ENCODE assay signal across 11 mouse cellular contexts in genomic region chr11:95012075-95012474, GRCm38 (mm10). TPM values are rescaled to one million over a fixed set of nuclear protein-coding genes. Genes with fewer than 3 reads are reported as not detected.
DNase-seq lines count a peak whose midpoint lies in the region; ATAC-seq and TF ChIP-seq lines count a peak whose summit lies in the region.
"Had no signal": no experiment of that assay in that cellular context is flagged by ENCODE, and none has a peak within 500 bp of the region (broad histone marks: within the 10 kb centered on the region; RNA-seq: fewer than 3 reads in every experiment).

No protein-coding gene starts in this region.

- H3K27ac ChIP-seq in heart, embryonic 13.5 days (replicated peaks), result peak overlapping the region; percentile 79
- H3K27ac ChIP-seq in forebrain, embryonic 13.5 days, result peak overlapping the region; percentile 97
- peak overlapping the region; percentile 100 for H3K27ac ChIP-seq in liver, embryonic 12.5 days
- H3K27ac ChIP-seq in spleen, adult 2 months (ENCODE audit: insufficient read depth, low read length), result peak overlapping the region; percentile 52; the same call in 1 of the 2 replicates

- H3K9ac ChIP-seq in heart, embryonic 13.5 days, result peak overlapping the region; percentile 93
- H3K9ac ChIP-seq in forebrain, embryonic 13.5 days, result peak overlapping the region; percentile 99
- peak overlapping the region; percentile 99 for H3K9ac ChIP-seq in liver, embryonic 12.5 days

- peak overlapping the region; percentile 77; the same call in 1 of the 2 replicates for H3K4me3 ChIP-seq in heart, embryonic 13.5 days
- H3K4me3 ChIP-seq in forebrain, embryonic 13.5 days, result peak overlapping the region; percentile 95
- H3K4me3 ChIP-seq in liver, embryonic 12.5 days, result peak overlapping the region; percentile 96
- no peak overlapping the region for H3K4me3 ChIP-seq in spleen, adult 2 months (ENCODE audit: extremely low read depth, insufficient read depth, insufficient read length)

- no peak for DNase-seq in heart, adult 9 months (ENCODE audit: low spot score in 2 of 2)
- DNase-seq in spleen, adult 2 months (ENCODE audit: low read depth in 1 of 2, low spot score in 2 of 2), result no peak
- no peak for DNase-seq in left cerebral cortex, postnatal 14 days (ENCODE audit: low spot score in 2 of 2)
- no peak for DNase-seq in right cerebral cortex, postnatal 25 days
- DNase-seq in thymus, postnatal 14 days, result no peak
- DNase-seq: left cerebral cortex, postnatal 4 days had no signal

- intact Hi-C loops in left cerebral cortex, postnatal 14 days (cut with DNase I), result no loop called here

- H3K9me3 ChIP-seq in heart, embryonic 13.5 days, result no peaks in the 10 kb centered on the region
- no peaks in the 10 kb centered on the region for H3K9me3 ChIP-seq in forebrain, embryonic 13.5 days (replicated peaks)
- H3K9me3 ChIP-seq in liver, embryonic 12.5 days (replicated peaks), result no peaks in the 10 kb centered on the region

- TF ChIP-seq POLR2A in spleen, adult 2 months (IDR thresholded peaks at IDR 0.05; ENCODE audit: low read depth, low read length), result no peak

- peaks cover 21% of the 10 kb centered on the region for H3K36me3 ChIP-seq in heart, embryonic 13.5 days
- peaks cover 35% of the 10 kb centered on the region for H3K36me3 ChIP-seq in forebrain, embryonic 13.5 days (ENCODE audit: poor library complexity, severe bottlenecking)
- peaks cover 44% of the 10 kb centered on the region for H3K36me3 ChIP-seq in liver, embryonic 12.5 days
- no peaks in the 10 kb centered on the region for H3K36me3 ChIP-seq in spleen, adult 2 months (ENCODE audit: control insufficient read depth, insufficient read depth, low read length)

- peaks cover 80% of the 10 kb centered on the region for H3K4me1 ChIP-seq in heart, embryonic 13.5 days
- H3K4me1 ChIP-seq in forebrain, embryonic 13.5 days, result peaks cover 73% of the 10 kb centered on the region
- peaks cover 78% of the 10 kb centered on the region for H3K4me1 ChIP-seq in liver, embryonic 12.5 days
- H3K4me1 ChIP-seq in spleen, adult 2 months (ENCODE audit: control insufficient read depth, insufficient read depth, insufficient read length), result peaks cover 12% of the 10 kb centered on the region; the same call in 1 of the 2 replicates

- no peak for TF ChIP-seq CTCF in spleen, adult 2 months (IDR thresholded peaks at IDR 0.05; ENCODE audit: extremely low read depth, insufficient read depth, insufficient read length, insufficient replicate concordance)

- peak; percentile 55; the same call in 1 of the 2 replicates for ATAC-seq in heart, embryonic 13.5 days (ENCODE audit: extremely low read depth, insufficient number of reproducible peaks, low FRiP score, low TSS enrichment)
- no peak for ATAC-seq in forebrain, embryonic 13.5 days
- ATAC-seq in liver, embryonic 12.5 days, result peak; percentile 97

- peak overlapping the region; percentile 93 for H3K4me2 ChIP-seq in heart, embryonic 13.5 days
- peak overlapping the region; percentile 91 for H3K4me2 ChIP-seq in forebrain, embryonic 13.5 days
- peak overlapping the region; percentile 93 for H3K4me2 ChIP-seq in liver, embryonic 12.5 days

- H3K27me3 ChIP-seq in heart, embryonic 13.5 days (replicated peaks), result no peaks in the 10 kb centered on the region
- H3K27me3 ChIP-seq in forebrain, embryonic 13.5 days, result no peaks in the 10 kb centered on the region
- peaks cover 6% of the 10 kb centered on the region; the same call in 1 of the 2 replicates for H3K27me3 ChIP-seq in liver, embryonic 12.5 days (replicated peaks)
- peaks cover 10% of the 10 kb centered on the region for H3K27me3 ChIP-seq in spleen, adult 2 months (ENCODE audit: control insufficient read depth, insufficient read depth, low read length)

- WGBS in heart, embryonic 13.5 days, result 24% methylated on average over 3 of the region's 3 CpGs
- WGBS in forebrain, embryonic 13.5 days, result 66% methylated on average over 3 of the region's 3 CpGs
- 10% methylated on average over 3 of the region's 3 CpGs for WGBS in liver, embryonic 12.5 days (ENCODE audit: insufficient replicate concordance)
- WGBS in spleen, adult 2 months, result 48% methylated on average over 3 of the region's 3 CpGs

RNA-seq across cellular contexts. Expression of gene Samd14, which starts 2.4 kb away (rescaled TPM):
- 11.6 and 11.7 TPM in 2 replicates for polyA plus RNA-seq in heart, embryonic 13.5 days (2015; fragmentation: Nextera tagmentation; extraction: Ambion mirVana)
- 89.2 and 95.0 TPM in 2 replicates for polyA plus RNA-seq in forebrain, embryonic 13.5 days (2015; fragmentation: Nextera tagmentation; extraction: Ambion mirVana)
- polyA plus RNA-seq in liver, embryonic 12.5 days (2016; fragmentation: Nextera tagmentation; extraction: Ambion mirVana), result 53.8 and 56.7 TPM in 2 replicates
- 19.3 and 23.7 TPM in 2 replicates for polyA plus RNA-seq in spleen, adult 2 months (2012; rRNA removed)
- total RNA-seq in left cerebral cortex, postnatal 14 days (2021), result 10 to 100 TPM; 48.5 to 52.2 TPM

RNA-seq across cellular contexts. Expression of gene Ppp1r9b, which starts 21.2 kb away (rescaled TPM):
- polyA plus RNA-seq in heart, embryonic 13.5 days (2015; fragmentation: Nextera tagmentation; extraction: Ambion mirVana), result 6.5 and 6.8 TPM in 2 replicates
- polyA plus RNA-seq in forebrain, embryonic 13.5 days (2015; fragmentation: Nextera tagmentation; extraction: Ambion mirVana), result 15.8 and 16.3 TPM in 2 replicates
- polyA plus RNA-seq in liver, embryonic 12.5 days (2016; fragmentation: Nextera tagmentation; extraction: Ambion mirVana), result 13.4 and 14.1 TPM in 2 replicates
- polyA plus RNA-seq in spleen, adult 2 months (2012; rRNA removed), result 51.9 and 54.5 TPM in 2 replicates
- total RNA-seq in left cerebral cortex, postnatal 14 days (2021), result 100 to 1,000 TPM; 505 to 506 TPM

RNA-seq across cellular contexts. Expression of gene Pdk2, which starts 29.1 kb away (rescaled TPM):
- 77.9 and 81.1 TPM in 2 replicates for polyA plus RNA-seq in heart, embryonic 13.5 days (2015; fragmentation: Nextera tagmentation; extraction: Ambion mirVana)
- polyA plus RNA-seq in forebrain, embryonic 13.5 days (2015; fragmentation: Nextera tagmentation; extraction: Ambion mirVana), result 19.7 and 20.2 TPM in 2 replicates
- polyA plus RNA-seq in liver, embryonic 12.5 days (2016; fragmentation: Nextera tagmentation; extraction: Ambion mirVana), result 10.0 and 11.0 TPM in 2 replicates
- 12.6 and 13.8 TPM in 2 replicates for polyA plus RNA-seq in spleen, adult 2 months (2012; rRNA removed)
- 10 to 100 TPM; 69.2 to 75.4 TPM for total RNA-seq in left cerebral cortex, postnatal 14 days (2021)

RNA-seq across cellular contexts. Expression of gene Sgca, which starts 35.9 kb away (rescaled TPM):
- 27.0 and 29.2 TPM in 2 replicates for polyA plus RNA-seq in heart, embryonic 13.5 days (2015; fragmentation: Nextera tagmentation; extraction: Ambion mirVana)
- polyA plus RNA-seq in forebrain, embryonic 13.5 days (2015; fragmentation: Nextera tagmentation; extraction: Ambion mirVana), result not detected in 2 replicates
- 0.17 TPM in 1 of 2 replicates, not detected in the other for polyA plus RNA-seq in liver, embryonic 12.5 days (2016; fragmentation: Nextera tagmentation; extraction: Ambion mirVana)
- polyA plus RNA-seq in spleen, adult 2 months (2012; rRNA removed), result 0.85 and 1.5 TPM in 2 replicates
- under 1 TPM; 0.55 to 0.68 TPM for total RNA-seq in left cerebral cortex, postnatal 14 days (2021)
- total RNA-seq: left cerebral cortex, postnatal 4 days had no signal

RNA-seq across cellular contexts. Expression of gene Hils1, which starts 44.7 kb away (rescaled TPM):
- polyA plus RNA-seq in heart, embryonic 13.5 days (2015; fragmentation: Nextera tagmentation; extraction: Ambion mirVana), result 0.23 TPM in 1 of 2 replicates, not detected in the other
- polyA plus RNA-seq in forebrain, embryonic 13.5 days (2015; fragmentation: Nextera tagmentation; extraction: Ambion mirVana), result not detected in 2 replicates
- not detected in 2 replicates for polyA plus RNA-seq in liver, embryonic 12.5 days (2016; fragmentation: Nextera tagmentation; extraction: Ambion mirVana)
- polyA plus RNA-seq in spleen, adult 2 months (2012; rRNA removed), result not detected in 2 replicates
- total RNA-seq in left cerebral cortex, postnatal 14 days (2021), result not detected
- total RNA-seq: gastrocnemius, adult 8-10 months had no signal
- polyA plus RNA-seq: C2C12 had no signal
